Mouse (Mus musculus) adipose tissue, adult 10 weeks (tissue): ENCODE measurements around the gene 5830473C10Rik. TPM values are rescaled to one million over a fixed set of nuclear protein-coding genes. Genes with fewer than 3 reads are reported as not detected.

ENCODE experiments used
- polyA plus RNA-seq: library from polyadenylated mRNA; stranded (reverse); fragments of 350-450 nt; fragmentation: Illumina TruSeq; extraction: RNeasy Lipid Tissue Mini Kit (QIAGEN cat#74804); gene quantifications from one replicate; pipeline ENCODE4 v1.2.3, GENCODE M21; 2014; ENCODE audit warnings: low read depth, low replicate concordance

5830473C10Rik gene
- not detected for polyA plus RNA-seq

GRCm38 (mm10) chr5:90560743-90561142 is at the start of gene 5830473C10Rik:
Gene 5830473C10Rik (plus strand): TSS chr5:90561107.

GRCm38 (mm10) chr5:90518356-90519100 is 42.4 kb upstream of the 5830473C10Rik start, which contains the start of gene Afm:
Gene Afm (plus strand): TSS chr5:90518932.

GRCm38 (mm10) chr5:90640286-90641217 is 79.6 kb downstream of the 5830473C10Rik start, which contains the start of gene Rassf6:
Gene Rassf6 (minus strand): TSS chr5:90640657.

Other genes starting within 250 kb of the 5830473C10Rik start
- 35.6 TPM for gene Ankrd17, start 194.5 kb upstream of the 5830473C10Rik start, polyA plus RNA-seq
- gene Gm9958, start 193.9 kb upstream of the 5830473C10Rik start, polyA plus RNA-seq: 5.1 TPM
- gene Alb, start 100.2 kb upstream of the 5830473C10Rik start, polyA plus RNA-seq: 3.9 TPM
- gene Afp, start 70.4 kb upstream of the 5830473C10Rik start, polyA plus RNA-seq: 0.19 TPM
- gene Afm, start 42.2 kb upstream of the 5830473C10Rik start, polyA plus RNA-seq: 0.57 TPM
- gene Rassf6, start 79.5 kb downstream of the 5830473C10Rik start, polyA plus RNA-seq: 5.3 TPM
- gene Cxcl5, start 198.3 kb downstream of the 5830473C10Rik start, polyA plus RNA-seq: not detected
- gene Ppbp, start 207.4 kb downstream of the 5830473C10Rik start, polyA plus RNA-seq: 0.79 TPM
- 67.2 TPM for gene Pf4, start 211.3 kb downstream of the 5830473C10Rik start, polyA plus RNA-seq
- not detected for gene Cxcl3, start 225.0 kb downstream of the 5830473C10Rik start, polyA plus RNA-seq
- gene Cxcl15, start 233.4 kb downstream of the 5830473C10Rik start, polyA plus RNA-seq: not detected